Mouse (Mus musculus): ENCODE measurements around the gene Ccdc171.

GRCm38 (mm10) chr4:83489121-83489520 is 36.2 kb upstream of the Ccdc171 start:
- TF ChIP-seq CTCF (IDR thresholded peaks at IDR 0.05; ENCODE audit: insufficient read depth, low read length) (no peak), POLR2A (IDR thresholded peaks at IDR 0.05; ENCODE audit: borderline replicate concordance, extremely low read depth, low read depth, low read length) (no peak)

All from lung, adult 2 months (tissue).